Mouse (Mus musculus) CH12.LX (cell line): ENCODE results near the gene Coa4. TPM values are rescaled to one million over a fixed set of nuclear protein-coding genes. Genes with fewer than 3 reads are reported as not detected.

Source experiments
- DNase-seq: peaks from one replicate; pipeline ENCODE4 v3.0.0-alpha.2; 2013; ENCODE audit errors: extremely low read depth
- H3K27ac ChIP-seq: 2 replicates; pipeline ENCODE4 v1.5.1; 2012; ENCODE audit warnings: low read depth, mild to moderate bottlenecking, control low read depth, moderate library complexity; ENCODE audit not compliant: insufficient read depth
- H3K27me3 ChIP-seq: replicated peaks from 2 replicates; pipeline ENCODE3; 2012; ENCODE audit warnings: inconsistent platforms
- H3K36me3 ChIP-seq, 2 experiments: replicated peaks in 1 of 2; 2 replicates each; pipeline versions ENCODE3 to v1.6.1; 2012; ENCODE audit warnings: inconsistent platforms in 1 of 2, low read length in 1 of 2, mild to moderate bottlenecking in 1 of 2, mixed read lengths in 1 of 2, moderate library complexity in 1 of 2; ENCODE audit not compliant: control insufficient read depth in 1 of 2, insufficient read depth in 1 of 2
- H3K4me1 ChIP-seq, 2 experiments: 2 replicates each; pipeline ENCODE4 v1.6.1; 2012; ENCODE audit warnings: inconsistent platforms in 1 of 2, moderate library complexity in 1 of 2; ENCODE audit not compliant: insufficient read depth in 2 of 2, control insufficient read depth in 1 of 2
- H3K4me2 ChIP-seq: 2 replicates; pipeline ENCODE4 v1.6.1; 2012; ENCODE audit warnings: low read depth, mild to moderate bottlenecking, control low read depth; ENCODE audit not compliant: poor library complexity, insufficient read depth, severe bottlenecking
- H3K4me3 ChIP-seq, 3 experiments: fragments of 150-350 bp in 1 of 3; sonication (generic) in 1 of 3; replicated peaks in 1 of 3; 2 replicates each; pipeline versions ENCODE3 to v1.5.1; 2011 to 2012; ENCODE audit warnings: low read depth in 2 of 3, low read length in 2 of 3, mild to moderate bottlenecking in 2 of 3, moderate library complexity in 2 of 3, control low read depth in 1 of 3, improper control_type of control experiment in 1 of 3, inconsistent platforms in 1 of 3, mixed read lengths in 1 of 3; ENCODE audit not compliant: poor library complexity in 1 of 3
- H3K79me2 ChIP-seq: replicated peaks from 2 replicates; pipeline ENCODE4 v1.6.1; 2012; ENCODE audit warnings: mild to moderate bottlenecking, moderate library complexity; ENCODE audit not compliant: control insufficient read depth, poor library complexity, insufficient read depth, severe bottlenecking; ENCODE audit errors: extremely low read depth
- H3K9ac ChIP-seq: 2 replicates; pipeline ENCODE4 v1.6.1; 2012; ENCODE audit warnings: low read depth, mild to moderate bottlenecking, control low read depth, moderate library complexity; ENCODE audit not compliant: insufficient read depth
- H3K9me3 ChIP-seq: replicated peaks from 2 replicates; pipeline ENCODE3; 2012; ENCODE audit warnings: low read length, inconsistent platforms, mixed read lengths
- EP300 ChIP-seq: IDR thresholded peaks from 2 replicates; pipeline ENCODE4 v1.6.1; 2011; ENCODE audit warnings: low read length, improper control_type of control experiment
- ETS1 ChIP-seq: conservative IDR thresholded peaks from 2 replicates; pipeline ENCODE4 v1.6.1; 2012; ENCODE audit warnings: low read depth, mild to moderate bottlenecking, inconsistent platforms, low read length, improper control_type of control experiment, moderate library complexity
- JUN ChIP-seq: IDR thresholded peaks from 2 replicates; pipeline ENCODE4 v1.6.1; 2011; ENCODE audit warnings: low read depth, mild to moderate bottlenecking, low read length, improper control_type of control experiment, moderate library complexity; ENCODE audit not compliant: insufficient read depth
- MEF2A ChIP-seq: IDR thresholded peaks from 2 replicates; pipeline ENCODE4 v1.6.1; 2014; ENCODE audit warnings: low read depth, mild to moderate bottlenecking, inconsistent platforms, low read length, improper control_type of control experiment, borderline replicate concordance
- NELFE ChIP-seq: IDR thresholded peaks from 2 replicates; pipeline ENCODE4 v1.6.1; 2011; ENCODE audit warnings: low read depth, low read length, improper control_type of control experiment
- NRF1 ChIP-seq: IDR thresholded peaks from 2 replicates; pipeline ENCODE4 v1.6.1; 2014; ENCODE audit warnings: low read depth, mild to moderate bottlenecking, inconsistent platforms, low read length, improper control_type of control experiment, moderate library complexity
- POLR2A ChIP-seq: IDR thresholded peaks from 2 replicates; pipeline ENCODE4 v1.6.1; 2011; ENCODE audit warnings: low read depth, mild to moderate bottlenecking, improper control_type of control experiment, low read length
- RAD21 ChIP-seq: IDR thresholded peaks from 2 replicates; pipeline ENCODE4 v1.6.1; 2011; ENCODE audit warnings: low read depth, mild to moderate bottlenecking, low read length, improper control_type of control experiment, moderate library complexity
- RCOR1 ChIP-seq: conservative IDR thresholded peaks from 2 replicates; pipeline ENCODE4 v1.6.1; 2012; ENCODE audit warnings: low read depth, mild to moderate bottlenecking, inconsistent platforms, low read length, improper control_type of control experiment
- SMC3 ChIP-seq: IDR thresholded peaks from 2 replicates; pipeline ENCODE4 v1.6.1; 2011; ENCODE audit warnings: low read depth, low read length, improper control_type of control experiment
- TBP ChIP-seq: conservative IDR thresholded peaks from 2 replicates; pipeline ENCODE4 v1.6.1; 2011; ENCODE audit warnings: low read depth, low read length, improper control_type of control experiment
- ZC3H11A ChIP-seq: IDR thresholded peaks from 2 replicates; pipeline ENCODE4 v1.6.1; 2012; ENCODE audit warnings: low read depth, mild to moderate bottlenecking, inconsistent platforms, low read length, improper control_type of control experiment
- ZKSCAN1 ChIP-seq: IDR thresholded peaks from 2 replicates; pipeline ENCODE4 v1.6.1; 2012; ENCODE audit warnings: low read depth, inconsistent platforms, low read length, improper control_type of control experiment, borderline replicate concordance
- ZMIZ1 ChIP-seq: IDR thresholded peaks from 2 replicates; pipeline ENCODE4 v1.6.1; 2012; ENCODE audit warnings: low read depth, mild to moderate bottlenecking, inconsistent platforms, low read length, improper control_type of control experiment
- ZNF384 ChIP-seq: IDR thresholded peaks from 2 replicates; pipeline ENCODE4 v1.6.1; 2012; ENCODE audit warnings: low read depth, low read length, improper control_type of control experiment, inconsistent platforms
- dilution Hi-C: fragments of 300-500 bp; cut with MboI; formaldehyde crosslinking; loops from 2 replicates; pipeline ENCODE4 v1.14.3; 2020; ENCODE audit warnings: low sequenced_read_pairs; ENCODE audit not compliant: extremely low pct_unique_long_range_greater_than_20kb, extremely low pct_ligation_motif_present
- in situ Hi-C: fragments of 300-500 bp; cut with MboI; formaldehyde crosslinking; loops from 3 replicates; pipeline ENCODE4 v1.14.3; 2019; ENCODE audit warnings: low sequenced_read_pairs, low pct_ligation_motif_present, low pct_unique_long_range_greater_than_20kb, mixed read lengths
- polyA plus RNA-seq: library from polyadenylated mRNA; unstranded; fragments of >175 nt; gene quantifications from 2 replicates; pipeline ENCODE4 v1.2.1, GENCODE M21; 2012; ENCODE audit warnings: low read depth; ENCODE audit not compliant: insufficient read length
- total RNA-seq, 2 experiments: library from RNA; depleted of rRNA; stranded (reverse); fragments of 300-350 nt in 1 of 2; fragments of >200 nt in 1 of 2; gene quantifications; 2 replicates each; pipeline ENCODE4 v1.2.3; 2012 to 2014

Gene Coa4
- total and polyA plus RNA-seq, 3 experiments: 22.9 to 24.1 (median 24.1) TPM

GRCm38 (mm10) chr7:100487301-100487700, 49.6 kb upstream of the Coa4 start:
- Histone ChIP-seq H3K36me3 (no peaks in the 10 kb centered on the region), H3K27ac (no peak overlapping the region), H3K4me2 (no peak overlapping the region), H3K4me1 (peaks cover 8 to 25% of the 10 kb centered on the region in 2 experiments), H3K79me2 (no peaks in the 10 kb centered on the region), H3K27me3 (no peaks in the 10 kb centered on the region), H3K4me3 (no peak overlapping the region), H3K9me3 (no peaks in the 10 kb centered on the region), H3K9ac (no peak overlapping the region)
- peak; percentile 46 for DNase-seq
- in situ Hi-C loops (no loop called here), dilution Hi-C loops (no loop called here)
- no peak for TF ChIP-seq ZMIZ1
- TF ChIP-seq JUN: no peak
- TF ChIP-seq SMC3: no peak
- no peak for TF ChIP-seq ZKSCAN1
- no peak for TF ChIP-seq NELFE
- TF ChIP-seq ETS1: no peak
- no peak for TF ChIP-seq RCOR1
- no peak for TF ChIP-seq POLR2A
- no peak for TF ChIP-seq RAD21
- no peak for TF ChIP-seq NRF1
- no peak for TF ChIP-seq MEF2A
- no peak for TF ChIP-seq ZC3H11A
- no peak for TF ChIP-seq ZNF384
- TF ChIP-seq TBP: no peak

DNA sequence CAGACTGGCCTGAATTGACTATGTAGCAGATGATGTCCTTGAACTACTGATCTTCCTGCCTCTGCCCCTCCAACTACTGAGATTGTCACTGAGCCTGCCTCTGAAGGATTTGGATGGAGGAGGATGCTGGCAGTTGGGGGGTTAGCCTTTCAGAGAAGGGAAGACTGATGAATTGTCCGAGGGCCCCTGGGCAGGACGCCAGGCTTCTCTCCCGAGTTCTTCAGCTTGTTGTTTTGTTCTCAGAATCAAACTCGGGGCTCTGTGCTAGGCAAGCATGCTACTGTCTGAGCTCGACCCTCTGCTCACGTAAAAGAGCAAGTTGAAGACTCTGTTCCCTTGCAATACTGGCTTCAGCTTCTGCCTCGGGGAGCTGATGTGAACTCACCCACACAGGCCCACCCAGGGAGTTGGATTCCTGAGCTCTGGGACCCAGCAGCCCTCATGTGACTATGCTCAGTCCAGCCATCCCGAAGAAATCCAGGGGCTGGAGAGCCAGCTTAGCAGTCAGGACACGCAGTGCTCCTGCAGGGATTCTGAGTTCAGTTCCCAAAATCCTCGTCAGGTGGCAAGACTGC, 48.3 kb upstream of the Coa4 start:
- Histone ChIP-seq H3K27me3 (no peaks in the 10 kb centered on the region), H3K27ac (no peak overlapping the region), H3K4me3 (no peak overlapping the region), H3K36me3 (no peaks in the 10 kb centered on the region), H3K9me3 (no peaks in the 10 kb centered on the region), H3K4me1 (peaks cover 0 to 21% of the 10 kb centered on the region in 2 experiments; a peak in 2 of 4 replicates), H3K9ac (no peak overlapping the region), H3K4me2 (no peak overlapping the region), H3K79me2 (peaks cover 1% of the 10 kb centered on the region; the same call in 1 of the 2 replicates)
- no peak for DNase-seq
- in situ Hi-C loops: no loop called here
- dilution Hi-C loops: no loop called here
- no peak for TF ChIP-seq EP300
